23 mouse cellular contexts compared by ENCODE assay signal in genomic region chr3:58678384-58678783, GRCm38 (mm10). TPM values are rescaled to one million over a fixed set of nuclear protein-coding genes. Genes with fewer than 3 reads are reported as not detected.
A peak's percentile ranks its signal among the peaks of the same experiment; 100 is the strongest.
DNase-seq lines count a peak whose midpoint lies in the region; ATAC-seq and TF ChIP-seq lines count a peak whose summit lies in the region.
"Had no signal": no experiment of that assay in that cellular context is flagged by ENCODE, and none has a peak within 500 bp of the region (broad histone marks: within the 10 kb centered on the region; RNA-seq: fewer than 3 reads in every experiment).

No protein-coding gene starts in this region.

- peaks cover 7% of the 10 kb centered on the region; the same call in 1 of the 2 replicates for H3K36me3 ChIP-seq in lung, postnatal 0 days (ENCODE audit: insufficient read depth, low read length)

- no peak for TF ChIP-seq CTCF in gastrocnemius, adult 2 months (IDR thresholded peaks at IDR 0.05)
- TF ChIP-seq CTCF in layer of hippocampus, adult 2 months (conservative IDR thresholded peaks at IDR 0.05), result no peak
- no peak for TF ChIP-seq CTCF in lung, postnatal 0 days (IDR thresholded peaks at IDR 0.05)

- no peak for ATAC-seq in lung, postnatal 0 days
- ATAC-seq: forebrain, embryonic 14.5 days; midbrain, embryonic 16.5 days had no signal

- no peak overlapping the region for H3K4me2 ChIP-seq in lung, postnatal 0 days (replicated peaks; ENCODE audit: low read depth, low read length)
- H3K4me2 ChIP-seq: heart, embryonic 13.5 days; liver, embryonic 13.5 days; lung, embryonic 14.5 days had no signal

- peak overlapping the region; percentile 30 for H3K4me3 ChIP-seq in gastrocnemius, adult 2 months
- H3K4me3 ChIP-seq in layer of hippocampus, adult 2 months, result no peak overlapping the region
- H3K4me3 ChIP-seq in lung, postnatal 0 days (ENCODE audit: low read depth, low read length), result no peak overlapping the region
- H3K4me3 ChIP-seq: erythroblast, embryonic 14.5 days; heart, embryonic 13.5 days; liver, embryonic 13.5 days had no signal

- peak overlapping the region; percentile 79 for H3K27ac ChIP-seq in gastrocnemius, adult 2 months
- peak overlapping the region; percentile 9; the same call in 1 of the 2 replicates for H3K27ac ChIP-seq in layer of hippocampus, adult 2 months
- no peak overlapping the region for H3K27ac ChIP-seq in lung, postnatal 0 days (ENCODE audit: low read length)
- H3K27ac ChIP-seq: hindbrain, postnatal 0 days; liver, embryonic 13.5 days had no signal

- intact Hi-C loops in gastrocnemius, adult 2 months (cut with DNase I), result no loop called here
- intact Hi-C loops in gastrocnemius, postnatal 36 days (cut with DNase I), result no loop called here

- no peaks in the 10 kb centered on the region for H3K4me1 ChIP-seq in lung, postnatal 0 days (ENCODE audit: insufficient read depth, low read depth, low read length)

- 59% methylated on average over 8 of the region's 8 CpGs for WGBS in lung, postnatal 0 days

- TF ChIP-seq EP300 in lung, postnatal 0 days (IDR thresholded peaks at IDR 0.05), result no peak

- no peaks in the 10 kb centered on the region for H3K27me3 ChIP-seq in lung, postnatal 0 days (replicated peaks; ENCODE audit: insufficient read depth, low read length)
- H3K27me3 ChIP-seq: heart, embryonic 13.5 days; liver, embryonic 13.5 days had no signal

- H3K9me3 ChIP-seq in lung, postnatal 0 days (ENCODE audit: low read length), result no peaks in the 10 kb centered on the region
- H3K9me3 ChIP-seq: heart, embryonic 13.5 days; liver, embryonic 13.5 days had no signal

- DNase-seq in gastrocnemius, adult 2 months, result no peak
- no peak for DNase-seq in gastrocnemius, postnatal 36 days
- DNase-seq in layer of hippocampus, adult 2 months (ENCODE audit: low spot score in 2 of 2), result no peak
- no peak for DNase-seq in layer of hippocampus, adult 9-11 months
- DNase-seq in kidney, adult 8-10 months, result peak; percentile 79 to 83
- DNase-seq in kidney, postnatal 25 days, result peak; percentile 70 to 91
- DNase-seq in lung, postnatal 0 days (ENCODE audit: low spot score), result no peak
- DNase-seq in adrenal gland, postnatal 36 days, result no peak
- DNase-seq: cerebellum, adult 18-20 months; heart, postnatal 4 days; layer of hippocampus, postnatal 36 days; liver, embryonic 13.5 days; lung, embryonic 14.5 days; lung, postnatal 4 days; thymus, postnatal 14 days had no signal

- no peak overlapping the region for H3K9ac ChIP-seq in lung, postnatal 0 days (replicated peaks; ENCODE audit: low read depth)
- H3K9ac ChIP-seq: heart, embryonic 13.5 days; liver, embryonic 13.5 days; lung, embryonic 14.5 days had no signal

RNA-seq across cellular contexts. Expression of gene Siah2, which starts 13.8 kb away (rescaled TPM):
- total RNA-seq in gastrocnemius, adult 2 months (2021), result 10 to 100 TPM in 1 of 2 experiments, 1 to 10 TPM in 1; 8.3 to 11.8 TPM
- total RNA-seq in gastrocnemius, postnatal 36 days (2021), result 1 to 10 TPM; 8.4 to 9.1 TPM
- 10 to 100 TPM; 16.0 to 18.4 TPM for total RNA-seq in layer of hippocampus, adult 2 months (2021)
- 3.9 and 4.1 TPM in 2 replicates for polyA plus RNA-seq in lung, postnatal 0 days (2015; fragmentation: Nextera tagmentation; extraction: Ambion mirVana)
- total RNA-seq in adrenal gland, postnatal 36 days (2021), result 10 to 100 TPM; 29.5 to 30.1 TPM

RNA-seq across cellular contexts. Expression of gene Erich6, which starts 41.4 kb away (rescaled TPM):
- total RNA-seq in gastrocnemius, adult 2 months (2021), result not detected
- not detected for total RNA-seq in gastrocnemius, postnatal 36 days (2021)
- 1 to 10 TPM; 1.3 to 1.7 TPM for total RNA-seq in layer of hippocampus, adult 2 months (2021)
- 0.06 TPM in 1 of 2 replicates, not detected in the other for polyA plus RNA-seq in lung, postnatal 0 days (2015; fragmentation: Nextera tagmentation; extraction: Ambion mirVana)
- under 1 TPM in 1 of 2 experiments, not detected in 1; 0.17 TPM for total RNA-seq in adrenal gland, postnatal 36 days (2021)
- total RNA-seq: adrenal gland, postnatal 4 days; granulocyte monocyte progenitor cell, adult 5-6 weeks; hindbrain, postnatal 0 days had no signal
- polyA plus RNA-seq: embryonic facial prominence, embryonic 11.5 days; erythroblast, embryonic 14.5 days; liver, embryonic 13.5 days; lung, embryonic 14.5 days had no signal

Comparison
In these comparisons a context has a peak if more than half of its experiments do, and no peak if none do; other contexts are left out.
1. DNase-seq: peak in kidney, adult 8-10 months (2 of 2) and kidney, postnatal 25 days (2 of 2); none in gastrocnemius, adult 2 months (single experiment), gastrocnemius, postnatal 36 days (0 of 2), layer of hippocampus, adult 2 months (0 of 2), layer of hippocampus, adult 9-11 months (single experiment), lung, postnatal 0 days (single experiment) and adrenal gland, postnatal 36 days (0 of 2).